Mouse (Mus musculus) spleen, adult 18-20 months (tissue): ENCODE data around the gene Trappc3.
A peak's percentile ranks its signal among the peaks of the same experiment; 100 is the strongest.

Experiments used
- DNase-seq, 2 experiments: peaks; one replicate each; pipeline ENCODE4 v3.0.0; 2022; ENCODE audit warnings: mixed read lengths in 2 of 2

Trappc3 gene

DNA sequence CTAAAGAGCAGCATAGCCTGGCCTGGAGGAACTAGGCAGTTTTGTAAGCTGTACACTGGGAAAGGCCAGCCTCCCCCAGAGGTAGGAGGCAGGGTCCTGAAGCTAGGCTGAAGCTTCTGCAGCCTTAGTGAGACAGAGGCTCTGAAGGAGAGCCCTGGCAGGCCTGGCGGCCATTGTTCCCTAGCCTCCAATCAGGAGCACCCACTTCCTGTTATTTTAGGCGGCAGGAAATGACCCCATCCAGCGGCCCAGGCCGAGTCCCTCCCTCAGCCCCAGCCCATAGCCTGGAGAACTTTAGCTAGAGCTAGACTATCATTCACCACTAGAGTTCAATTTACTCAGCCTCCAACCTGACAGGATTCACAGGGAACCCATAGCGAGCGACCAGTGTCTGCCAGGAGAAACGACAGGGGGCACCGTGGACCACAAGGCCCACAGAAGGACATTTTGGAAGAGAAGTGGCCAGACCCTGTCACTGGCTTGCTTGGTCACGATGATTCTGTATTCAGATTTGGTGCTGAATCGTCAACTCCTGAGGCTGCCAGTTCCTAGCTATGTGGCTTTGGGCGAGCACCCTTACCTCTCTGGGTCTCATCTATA lies 10.4 kb upstream of the Trappc3 start:
- no peak for DNase-seq

DNA sequence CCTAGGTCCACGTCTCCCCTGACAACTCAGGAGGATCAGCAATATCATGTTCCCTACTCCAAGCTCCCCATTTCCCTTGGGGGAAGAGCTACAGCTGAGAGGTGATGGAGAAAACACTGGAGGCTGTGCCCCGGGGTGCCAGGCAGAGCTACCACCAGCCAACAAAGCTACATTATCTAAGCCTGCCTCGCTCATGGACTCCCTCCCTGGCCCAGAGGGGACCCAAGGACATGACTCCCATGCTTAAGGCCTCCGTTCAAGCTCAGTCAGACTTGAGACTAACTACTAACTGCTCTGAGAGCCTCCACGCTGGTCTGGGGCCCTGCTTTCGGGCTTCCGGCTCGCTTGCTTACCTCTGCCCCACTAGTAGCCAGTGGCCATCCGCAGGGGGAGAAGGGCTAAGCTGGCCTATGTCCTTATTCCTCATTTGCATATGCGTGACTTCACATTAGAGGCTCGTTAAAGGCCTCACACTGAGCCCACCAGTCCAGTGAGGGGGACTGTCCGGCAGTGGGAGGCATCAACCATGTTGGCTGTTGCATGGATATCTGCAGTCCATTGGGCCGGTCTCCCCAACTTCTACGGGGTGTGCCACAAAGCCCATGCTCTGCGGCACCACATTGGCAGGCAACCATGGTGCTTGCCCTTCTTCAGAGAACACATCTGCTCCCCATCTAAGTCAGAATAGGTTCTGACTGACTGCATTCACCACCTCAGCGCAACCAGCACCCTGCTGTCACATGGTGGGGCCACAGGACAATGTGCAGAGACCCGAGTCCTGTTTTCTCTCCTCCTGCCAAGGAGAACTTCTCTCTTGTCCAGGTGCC lies 9.5 kb upstream of the Trappc3 start:
- DNase-seq, result peak in 1 of 2 experiments; percentile 5

DNA sequence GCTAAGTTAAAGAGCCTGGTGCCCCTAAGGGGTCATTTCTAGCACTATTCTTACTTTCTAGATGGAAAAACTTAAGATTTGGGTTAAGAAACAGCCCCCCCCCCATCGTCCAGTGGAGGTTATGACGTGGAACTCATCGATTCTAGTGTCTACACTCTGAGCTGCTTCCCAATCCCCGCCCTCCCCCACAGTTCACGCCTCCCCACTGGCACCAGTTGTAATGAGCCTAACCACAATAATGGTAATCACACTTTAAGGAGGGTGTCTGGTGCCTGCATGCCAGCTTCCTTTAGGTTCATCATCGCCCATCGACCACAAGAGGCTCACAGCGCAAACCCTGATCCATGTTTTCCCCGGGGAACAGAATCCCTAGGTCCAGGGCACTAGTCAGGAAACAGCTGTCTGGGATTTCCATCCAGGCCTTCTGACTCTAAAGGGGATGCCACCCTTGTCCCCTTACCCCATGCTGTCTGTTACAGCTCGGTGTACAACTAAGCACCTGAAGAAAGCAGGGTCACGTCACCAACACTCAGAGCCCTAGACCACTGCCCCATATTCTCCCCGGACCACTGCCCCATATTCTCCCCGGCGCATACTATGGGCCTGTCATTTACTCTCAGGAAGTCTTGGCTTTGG lies 8.4 kb upstream of the Trappc3 start:
- peak in 1 of 2 experiments; percentile 4 for DNase-seq

DNA sequence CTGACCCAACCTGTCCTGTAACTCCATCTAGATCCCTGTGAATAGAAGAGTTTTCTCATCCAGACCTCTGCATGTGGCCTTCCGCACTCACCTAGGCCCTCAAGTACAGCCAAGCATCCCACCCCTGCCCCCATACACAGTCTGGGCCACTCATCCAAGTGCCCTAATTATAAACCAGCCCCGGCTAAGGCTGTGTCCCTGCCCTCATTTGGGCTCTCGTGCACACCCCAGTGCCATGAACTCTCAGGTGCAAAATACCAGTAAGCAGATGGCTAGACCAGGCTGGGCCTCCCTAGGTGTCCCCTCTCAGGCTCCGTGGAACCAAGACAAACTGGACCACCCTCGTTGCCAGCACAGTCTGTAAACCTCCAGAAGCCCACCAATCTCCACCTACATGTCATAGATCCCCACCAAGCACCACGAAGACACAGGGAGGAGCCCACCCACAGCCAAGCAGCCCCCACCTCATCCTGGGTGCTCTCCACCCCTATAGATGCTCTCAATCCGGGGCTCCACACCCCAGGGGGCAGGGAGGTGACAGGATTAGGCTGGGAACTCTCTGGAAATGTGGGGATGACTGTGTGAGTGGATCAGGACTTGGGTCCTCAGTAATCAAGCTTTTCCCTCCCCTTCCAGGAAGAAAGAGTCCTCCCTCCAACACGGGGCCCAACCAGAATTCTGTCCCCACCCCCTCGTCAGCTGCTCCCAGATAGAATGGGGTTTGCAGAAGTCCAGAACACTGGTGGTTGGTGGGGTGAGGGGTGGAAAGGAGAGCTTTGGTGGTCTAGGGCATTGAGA lies 7.6 kb upstream of the Trappc3 start:
- DNase-seq, result peak in 1 of 2 experiments; percentile 6

DNA sequence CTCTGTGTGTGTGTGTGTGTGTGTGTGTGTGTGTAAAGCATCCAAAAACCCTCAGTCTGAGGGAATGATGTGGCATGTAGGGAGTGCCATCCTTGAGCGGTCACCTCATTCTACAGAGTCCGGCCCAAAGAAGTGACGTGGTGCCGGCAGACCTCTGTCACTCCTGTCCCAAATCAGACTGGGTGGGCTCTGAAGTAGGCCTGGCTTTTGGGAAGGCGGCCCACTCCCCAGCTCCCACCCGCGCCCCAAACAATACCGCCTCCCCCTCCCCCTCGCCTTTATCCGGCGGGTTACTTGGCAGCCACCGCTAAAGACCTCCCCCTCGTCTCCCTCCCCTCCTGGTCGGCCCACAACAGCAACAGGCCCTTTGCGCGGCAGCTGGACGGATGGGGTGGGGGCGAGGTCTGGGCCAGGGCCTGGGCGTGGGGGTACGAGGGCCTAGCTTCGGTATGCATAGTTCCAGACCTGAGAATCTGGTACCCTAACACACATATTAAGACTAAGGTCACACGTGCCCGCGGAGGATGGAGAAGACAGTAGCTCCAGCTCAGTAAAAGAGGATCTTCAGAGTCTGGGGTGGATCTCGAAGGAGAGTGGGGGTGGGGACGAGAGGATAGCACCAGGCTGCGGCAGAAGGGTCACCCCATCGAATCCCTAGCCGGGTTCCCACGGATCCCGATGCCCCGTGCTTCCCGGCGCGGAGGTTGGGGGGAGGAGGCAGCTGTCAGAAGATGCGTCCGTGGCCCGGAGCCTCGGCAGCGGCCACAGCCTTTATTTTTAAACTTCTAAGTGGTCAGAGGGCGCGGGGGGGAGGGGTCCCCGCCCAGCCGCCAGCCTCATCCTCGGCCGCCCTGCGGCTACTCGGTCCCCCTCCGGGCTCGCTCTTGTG lies 6.8 kb upstream of the Trappc3 start:
- DNase-seq, result peak; percentile 29 to 35

DNA sequence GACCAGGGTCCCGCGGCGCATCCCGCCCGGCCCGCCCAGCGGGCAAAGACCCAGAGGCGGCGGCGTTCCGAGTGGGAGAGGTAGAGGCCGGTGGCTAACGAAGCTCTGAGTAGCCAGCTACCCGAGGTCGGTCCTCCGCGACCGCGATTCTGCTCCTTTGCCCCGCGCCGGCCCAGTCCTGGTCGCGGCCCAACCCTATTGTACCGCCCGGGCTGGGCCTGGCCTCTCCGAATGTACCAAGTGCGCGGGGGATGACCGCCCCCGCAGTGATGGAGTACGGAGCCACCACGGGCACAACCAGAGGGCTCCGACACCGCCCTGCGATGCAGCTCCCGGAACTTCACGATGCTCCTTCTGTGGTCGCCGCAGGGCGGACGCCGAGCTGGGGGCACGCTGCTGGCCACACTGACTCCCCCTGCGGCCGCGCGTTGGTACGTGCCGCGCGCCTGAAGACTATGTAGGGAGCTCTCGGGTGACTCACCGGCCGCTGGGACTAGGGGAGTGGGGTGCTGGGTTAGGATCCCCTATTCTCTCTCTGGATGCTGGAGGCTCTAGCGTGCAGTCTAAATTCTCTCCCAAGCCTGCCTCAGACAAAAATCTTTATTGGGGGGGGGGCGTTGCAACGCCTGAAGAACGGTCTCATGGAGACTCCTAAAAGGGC lies 5.9 kb upstream of the Trappc3 start, which contains the start of gene Map7d1:
Gene Map7d1, minus strand, starts transcription at position 213 of the 661 bp plus-strand sequence.
- DNase-seq, result peak; percentile 78 to 85

DNA sequence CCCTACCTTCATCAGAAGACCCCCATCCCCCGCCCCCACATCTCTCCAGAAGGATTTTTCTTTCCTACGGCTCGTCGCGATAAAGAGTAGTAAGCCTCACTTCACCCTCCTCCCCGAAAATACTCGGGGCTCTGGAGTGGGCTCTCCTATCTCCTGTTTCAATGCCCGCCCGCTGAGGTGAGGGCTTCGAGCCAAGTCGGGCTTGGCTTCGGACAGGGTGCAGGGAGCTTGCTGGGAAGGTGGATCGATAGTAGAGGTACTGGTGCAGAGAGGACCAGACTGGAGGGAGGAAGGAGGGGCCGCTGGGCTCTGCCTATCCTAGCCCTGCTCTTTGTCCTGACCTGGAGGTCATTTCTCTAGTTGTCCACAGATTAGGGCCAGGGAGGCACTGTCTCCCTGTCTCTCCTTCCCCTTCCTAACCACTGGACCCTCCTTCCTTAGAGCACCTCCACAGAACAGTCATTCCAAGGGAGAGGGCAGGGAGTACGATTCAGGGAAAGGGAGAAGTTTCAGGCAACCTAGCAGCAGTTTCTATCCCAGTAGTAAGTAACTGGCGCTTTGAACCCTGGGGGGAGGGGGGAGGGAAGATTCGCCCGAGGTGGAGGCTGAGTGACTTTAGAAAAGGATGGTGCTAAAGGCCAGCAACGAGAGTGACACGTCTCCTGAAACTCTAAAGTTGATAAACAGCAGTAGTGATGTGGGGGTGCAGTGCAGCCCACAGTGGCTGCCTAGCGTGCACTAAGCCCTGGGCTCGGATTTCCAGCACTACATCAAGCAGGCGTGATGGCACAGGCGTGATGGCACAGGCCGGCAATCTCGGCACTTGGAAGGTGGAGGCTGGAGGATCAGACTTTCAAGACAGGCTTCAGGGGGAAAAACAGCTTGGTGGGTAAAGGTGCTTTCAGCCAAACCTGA lies 4.9 kb upstream of the Trappc3 start:
- DNase-seq, result peak in 1 of 2 experiments; percentile 7

DNA sequence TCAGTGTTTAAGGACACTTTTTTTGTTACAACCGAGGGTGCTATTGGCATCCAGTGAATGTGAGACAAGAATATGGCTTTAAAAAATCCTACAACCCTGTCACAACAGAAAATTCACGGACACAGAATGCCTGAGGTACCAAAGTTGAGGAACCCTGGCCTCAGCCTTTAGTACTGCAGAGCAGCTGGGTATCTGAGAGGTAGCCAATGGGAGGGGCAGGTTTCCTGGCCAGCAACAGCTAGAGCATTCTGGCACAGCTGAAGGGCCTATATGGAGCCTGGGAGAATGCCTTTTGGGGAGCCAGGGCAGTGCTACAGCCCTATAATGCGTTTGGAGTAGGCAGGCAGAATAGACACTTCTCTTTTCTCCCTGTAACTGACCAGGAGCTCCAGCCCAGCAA lies 3.1 kb upstream of the Trappc3 start:
- DNase-seq, result no peak

DNA sequence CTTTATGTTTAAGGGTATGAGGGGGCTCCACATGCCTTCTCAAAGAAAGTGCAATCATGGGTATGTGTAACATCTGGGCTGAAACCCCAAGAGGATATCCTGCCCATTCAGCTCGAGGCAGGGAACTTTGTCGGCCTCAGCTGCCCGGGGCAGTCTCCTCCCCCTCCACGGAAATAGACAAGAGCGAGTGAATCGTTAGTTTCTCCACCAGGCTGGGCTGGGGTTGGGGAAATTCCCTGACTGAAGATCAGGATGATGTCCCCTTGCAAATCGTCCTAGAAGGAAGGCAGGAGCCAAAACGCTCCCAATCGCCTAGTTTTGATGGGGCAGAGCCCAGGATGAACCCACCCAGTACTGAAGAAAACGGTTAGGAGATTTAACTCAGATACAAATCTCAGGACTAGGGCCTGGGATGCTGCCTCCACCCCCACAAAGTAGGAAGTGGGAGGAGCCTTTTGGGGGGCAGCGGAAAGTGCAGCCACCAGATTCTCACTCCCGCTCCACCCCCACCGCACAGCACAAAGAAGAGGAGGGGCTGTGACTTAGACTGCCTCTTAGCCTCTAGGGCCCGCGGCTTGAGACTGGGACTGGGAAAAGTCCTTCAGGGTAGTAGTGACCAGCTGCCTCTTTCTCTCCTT lies 2.5 kb upstream of the Trappc3 start:
- peak; percentile 80 to 81 for DNase-seq

DNA sequence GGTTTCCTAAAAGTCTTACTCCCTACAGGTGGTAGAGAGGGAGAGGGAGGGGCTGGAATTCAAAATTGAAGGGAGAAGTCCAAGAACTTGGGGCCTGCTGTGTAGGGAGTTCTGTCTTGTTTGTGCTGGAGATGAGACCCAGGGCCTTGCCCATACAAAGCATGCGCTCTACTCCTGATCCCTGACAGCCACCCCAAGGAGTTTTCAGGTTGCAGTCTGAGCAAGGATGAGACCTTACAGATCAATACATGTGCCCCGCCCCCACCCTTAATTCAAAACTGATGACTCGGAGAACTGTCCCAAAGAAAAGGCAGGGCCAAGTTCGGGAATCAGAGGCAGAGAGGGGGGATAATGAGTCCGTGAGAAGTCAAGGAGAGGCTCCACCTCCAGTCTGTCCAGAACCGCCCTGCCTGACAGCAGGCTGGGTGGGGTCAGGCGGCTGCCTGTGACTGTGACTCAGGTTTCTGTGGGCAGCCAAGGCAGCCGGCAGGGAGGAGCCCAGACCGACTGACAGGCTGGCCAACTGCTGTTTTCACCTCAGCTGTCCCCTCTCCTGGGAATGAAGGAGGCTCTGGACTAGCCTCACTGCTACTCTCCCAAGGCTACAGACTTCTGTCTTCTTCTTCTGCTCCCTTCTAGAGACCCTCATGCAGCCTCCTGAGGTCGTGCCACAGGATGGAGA lies 1.5 kb upstream of the Trappc3 start:
- DNase-seq, result peak; percentile 40 to 53

DNA sequence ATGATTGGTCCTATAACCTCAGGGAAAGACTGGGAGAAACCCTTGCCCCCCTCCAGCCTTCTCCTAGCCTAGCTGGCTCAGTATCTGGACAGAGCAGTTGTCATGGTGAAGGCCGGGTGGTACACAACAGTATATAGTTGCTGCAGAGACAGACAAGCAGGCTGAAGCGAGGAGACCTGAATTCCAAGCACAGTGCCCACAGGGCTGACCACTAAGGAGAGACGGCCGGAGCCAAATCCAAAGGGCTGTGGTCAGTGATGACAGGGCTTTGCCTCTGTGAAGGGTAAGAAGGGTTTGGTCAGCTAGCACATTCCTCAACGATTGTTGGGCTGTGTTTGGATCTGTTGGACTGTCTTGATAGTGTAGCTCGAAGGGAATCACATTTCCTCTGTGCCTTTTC lies 859 bp upstream of the Trappc3 start:
- DNase-seq, result no peak

DNA sequence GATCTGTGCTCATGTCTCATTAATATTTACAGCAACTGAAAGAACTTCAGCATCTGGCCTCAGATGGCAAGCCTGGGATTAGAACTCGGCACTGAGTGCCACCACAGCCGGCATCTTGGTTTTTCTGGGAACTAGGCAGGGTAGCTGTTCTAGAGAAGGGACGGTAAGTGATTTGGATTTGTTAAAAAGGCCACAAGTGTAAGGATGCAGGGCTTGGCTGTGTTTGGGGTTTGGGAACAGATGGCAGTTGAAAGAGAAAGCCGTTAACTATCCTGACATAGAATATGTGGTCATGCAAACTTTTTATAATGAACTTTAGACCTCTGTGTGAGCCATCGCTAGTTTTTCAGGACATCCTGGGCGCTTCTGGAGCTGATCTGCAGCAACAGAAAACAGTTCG lies 450 bp upstream of the Trappc3 start:
- no peak for DNase-seq

DNA sequence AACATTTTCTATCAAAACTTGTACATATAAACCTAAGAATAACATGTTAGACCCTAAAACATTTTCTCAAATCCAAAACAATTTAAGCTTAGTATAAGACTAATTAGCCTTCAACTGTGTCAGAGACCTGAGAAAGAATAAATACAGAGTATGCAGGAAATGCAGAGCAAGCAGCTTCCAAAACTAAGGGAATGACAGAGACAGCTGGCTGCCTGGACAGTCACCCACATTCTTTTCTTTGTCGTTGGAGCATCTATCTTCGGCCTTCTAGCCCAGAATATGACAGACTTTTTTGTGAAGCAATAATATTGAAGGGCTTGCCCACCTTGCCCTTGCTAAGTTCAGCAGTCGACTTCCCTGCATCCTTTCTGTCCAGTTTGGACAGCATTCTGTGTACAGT lies 7.2 kb downstream of the Trappc3 start:
- no peak for DNase-seq

DNA sequence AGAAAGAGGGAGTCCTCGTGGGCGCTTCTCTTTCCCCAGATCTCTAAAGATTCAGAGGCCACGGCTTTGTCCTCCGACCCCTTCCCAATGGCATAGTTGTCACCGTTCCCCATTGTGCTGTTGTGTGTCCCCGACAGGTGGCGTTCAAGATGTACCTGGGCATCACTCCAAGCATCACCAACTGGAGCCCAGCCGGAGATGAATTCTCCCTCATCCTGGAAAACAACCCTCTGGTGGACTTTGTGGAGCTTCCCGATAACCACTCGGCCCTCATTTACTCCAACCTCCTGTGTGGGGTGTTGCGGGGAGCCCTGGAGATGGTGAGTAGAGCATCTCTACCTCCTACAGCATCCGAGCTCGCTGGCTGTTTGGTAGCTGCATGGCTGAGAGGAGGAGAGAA lies 11.6 kb downstream of the Trappc3 start:
- DNase-seq, result no peak

DNA sequence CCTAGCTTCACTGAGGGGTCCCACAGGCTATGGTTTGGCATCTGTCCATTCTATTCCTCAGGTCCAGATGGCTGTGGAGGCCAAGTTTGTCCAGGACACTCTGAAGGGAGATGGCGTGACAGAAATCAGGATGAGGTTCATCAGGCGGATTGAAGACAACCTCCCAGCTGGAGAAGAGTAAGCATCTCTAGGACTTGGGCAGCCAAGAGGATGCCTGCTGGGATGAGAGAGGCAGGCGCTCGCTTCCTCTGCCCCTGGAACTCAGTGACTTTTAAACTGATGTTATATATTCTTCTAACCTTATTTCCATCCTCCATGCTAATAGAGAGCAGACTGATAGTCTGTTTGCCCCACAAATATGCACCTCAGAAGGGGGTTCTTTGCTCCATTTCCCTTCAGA lies 13.0 kb downstream of the Trappc3 start:
- no peak for DNase-seq

DNA sequence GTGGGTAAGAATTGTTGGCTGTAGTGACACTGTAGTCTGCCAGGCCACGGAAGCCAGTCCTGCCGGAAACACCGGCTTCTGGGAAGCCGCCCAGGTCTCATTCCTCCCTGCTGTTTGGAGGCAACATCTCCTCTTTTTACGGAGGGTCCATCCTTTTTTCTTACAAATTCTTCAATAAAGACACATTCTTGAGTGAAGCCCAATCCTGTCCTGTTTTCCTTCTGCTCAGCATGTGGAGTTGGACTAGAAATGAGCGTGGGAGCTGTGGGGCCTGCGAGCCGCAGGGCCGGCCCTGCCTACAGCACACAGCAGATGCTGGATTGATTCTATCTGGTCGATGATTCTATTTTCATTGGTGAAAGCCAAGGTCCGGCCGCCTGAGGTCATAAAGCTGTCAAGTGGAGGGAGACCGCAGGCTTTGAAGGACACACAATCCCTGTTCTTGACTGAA lies 13.6 kb downstream of the Trappc3 start:
- DNase-seq, result no peak

DNA sequence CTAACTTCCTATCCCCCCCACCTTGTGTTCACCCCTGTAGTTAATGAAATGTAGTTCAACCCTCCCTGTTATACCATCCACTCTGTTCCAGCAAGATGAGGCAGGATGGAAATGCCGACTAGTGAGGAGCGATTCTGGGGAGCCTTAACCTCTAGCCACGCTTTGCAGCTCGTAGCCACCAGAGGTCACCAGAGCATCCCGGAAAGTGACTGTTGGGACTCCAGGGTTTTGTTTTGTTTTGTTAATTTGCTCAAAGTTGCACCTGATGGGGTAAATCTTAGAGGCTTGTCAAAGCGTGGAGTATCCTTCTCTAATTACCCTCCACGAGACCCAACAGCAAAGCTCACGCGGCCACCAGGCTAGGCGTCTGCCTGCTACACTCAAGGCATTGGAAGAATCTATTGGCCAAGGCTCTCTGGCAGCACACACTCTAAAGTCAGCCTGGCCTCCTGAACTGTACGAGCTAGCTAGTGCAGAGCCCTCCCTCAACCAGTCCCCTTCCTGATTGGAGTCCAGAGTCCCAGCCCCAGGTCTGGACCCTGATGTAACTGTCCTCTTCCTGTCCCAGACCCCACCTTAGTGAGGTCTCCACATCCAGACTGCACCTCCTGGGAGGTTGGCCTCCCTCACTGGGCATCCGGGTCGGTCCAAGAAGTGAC lies 15.9 kb downstream of the Trappc3 start:
- DNase-seq, result no peak

DNA sequence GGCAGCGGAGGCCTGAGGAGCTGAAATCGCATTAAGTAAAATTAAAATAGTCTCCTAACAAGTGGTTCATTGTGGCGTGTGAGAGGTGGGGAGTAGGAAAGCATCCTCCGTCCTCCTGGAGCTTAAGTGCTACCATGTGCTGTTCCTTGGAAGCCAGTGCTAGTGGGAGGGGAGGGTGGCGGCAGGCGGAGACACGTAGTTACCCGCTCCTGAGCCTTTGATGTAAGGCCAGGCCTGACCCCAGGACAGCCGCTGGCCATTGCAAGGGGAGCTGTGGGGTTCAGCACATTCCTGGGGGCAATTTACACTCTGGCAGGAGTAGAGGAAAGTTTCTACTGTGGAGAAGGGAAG lies 16.4 kb downstream of the Trappc3 start:
- DNase-seq, result no peak

DNA sequence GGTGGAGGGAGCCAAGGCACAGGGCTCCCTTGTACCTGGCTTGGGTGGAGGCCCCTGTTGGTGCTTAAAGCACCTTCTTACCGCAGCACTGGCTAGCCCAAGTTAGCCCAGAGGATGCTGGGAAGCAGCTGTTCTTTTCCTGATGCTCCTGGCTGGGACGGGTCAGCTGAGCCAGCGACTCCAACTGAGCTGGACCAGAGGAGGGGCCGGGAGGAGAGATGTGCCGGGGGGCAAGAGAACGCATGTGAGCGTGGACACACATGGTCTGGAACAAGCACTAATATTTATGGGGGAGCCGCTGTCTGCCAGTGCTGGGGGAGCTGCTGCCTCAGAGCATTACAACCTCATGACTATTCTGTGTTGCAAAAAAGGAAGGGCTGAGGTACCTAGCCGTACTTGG lies 16.8 kb downstream of the Trappc3 start:
- DNase-seq, result no peak
